ENCODE assay signal across 9 mouse cellular contexts in genomic region chr8:117701859-117702258, GRCm38 (mm10). TPM values are rescaled to one million over a fixed set of nuclear protein-coding genes. Genes with fewer than 3 reads are reported as not detected.
DNase-seq lines count a peak whose midpoint lies in the region; ATAC-seq lines count a peak whose summit lies in the region.
"Had no signal": no experiment of that assay in that cellular context is flagged by ENCODE, and none has a peak within 500 bp of the region (broad histone marks: within the 10 kb centered on the region; RNA-seq: fewer than 3 reads in every experiment).

Gene Hsd17b2, plus strand, starts transcription at chr8:117701904.

- peak; percentile 26 for DNase-seq in embryo, embryonic 11 days
- no peak for DNase-seq in embryo, embryonic 10 days (ENCODE audit: low spot score)
- DNase-seq in brain, adult 2 months (ENCODE audit: low read depth, low spot score), result peak; percentile 26
- peak; percentile 35 to 71 for DNase-seq in kidney, postnatal 25 days
- DNase-seq in left cerebral cortex, postnatal 36 days (ENCODE audit: low spot score in 2 of 2), result no peak
- no peak for DNase-seq in heart, adult 9 months (ENCODE audit: low spot score in 2 of 2)
- DNase-seq in left cerebral cortex, adult 9 months (ENCODE audit: low spot score in 2 of 2), result no peak
- DNase-seq: right cerebral cortex, postnatal 14 days had no signal

- intact Hi-C loops in left cerebral cortex, postnatal 36 days (cut with DNase I), result no loop called here

- peak; percentile 36; the same call in 1 of the 2 replicates for ATAC-seq in neutrophil, adult 5-6 weeks (ENCODE audit: extremely low read depth, insufficient number of reproducible peaks, low FRiP score, poor library complexity, severe bottlenecking)

RNA-seq across cellular contexts. Expression of gene Hsd17b2, which starts in this region (rescaled TPM):
- total RNA-seq in neutrophil, adult 5-6 weeks (2017), result 0.47 and 1.2 TPM in 2 replicates
- total RNA-seq in left cerebral cortex, postnatal 36 days (2021), result under 1 TPM in 1 of 2 experiments, not detected in 1; 0.41 TPM

Comparison
In these comparisons a context has a peak if more than half of its experiments do, and no peak if none do; other contexts are left out.
1. DNase-seq: peak in embryo, embryonic 11 days (single experiment), brain, adult 2 months (single experiment) and kidney, postnatal 25 days (2 of 2); none in embryo, embryonic 10 days (single experiment), left cerebral cortex, postnatal 36 days (0 of 2), heart, adult 9 months (0 of 2) and left cerebral cortex, adult 9 months (0 of 2).